Mouse (Mus musculus): ENCODE measurements around the gene Gm3371.
"Not testable (repeated sequence)": the region's sequence is repeated elsewhere in the genome, so short reads cannot be mapped to it uniquely, and the experiment has no call there.

Gene Gm3371

GRCm38 (mm10) chr14:44410588-44410987 is at the start of gene Gm3371:
TSS of gene Gm3371 (minus strand) at chr14:44410688.
- not testable (repeated sequence) for DNase-seq

GRCm38 (mm10) chr14:44433335-44433734 is 22.8 kb upstream of the Gm3371 start, which contains the start of gene Gm8232:
TSS of gene Gm8232 (plus strand) at chr14:44433635.
- not testable (repeated sequence) for DNase-seq

GRCm38 (mm10) chr14:44384233-44384632 is 26.3 kb downstream of the Gm3371 start:
- DNase-seq = not testable (repeated sequence)

GRCm38 (mm10) chr14:44365057-44365456 is 45.4 kb downstream of the Gm3371 start, which contains the start of gene Gm8229:
TSS of gene Gm8229 (plus strand) at chr14:44365357.
- DNase-seq = not testable (repeated sequence)

GRCm38 (mm10) chr14:44362301-44362700 is 48.2 kb downstream of the Gm3371 start:
- not testable (repeated sequence) for DNase-seq

- not testable (repeated sequence) for DNase-seq
Measured at GRCm38 (mm10) chr14:44361416-44361815, 49.1 kb downstream of the Gm3371 start.

Measured in thymus, postnatal 14 days (tissue).